Mouse (Mus musculus) adrenal gland, postnatal 14 days (tissue): ENCODE measurements around the gene Gm49384. TPM values are rescaled to one million over a fixed set of nuclear protein-coding genes. Genes with fewer than 3 reads are reported as not detected.
"Not testable (repeated sequence)": the region's sequence is repeated elsewhere in the genome, so short reads cannot be mapped to it uniquely, and the experiment has no call there.

Experiments
- DNase-seq: peaks from one replicate; pipeline ENCODE4 v3.0.0; 2021; ENCODE audit warnings: mixed read lengths
- microRNA-seq, 2 experiments: library from miRNA; unstranded; fragments of <30 nt; microRNA quantifications; one replicate each; pipeline ENCODE4 v1.2.0; 2021
- total RNA-seq: library from RNA; stranded (reverse); gene quantifications from 2 replicates; pipeline ENCODE4 v1.2.3, GENCODE M21; 2021

Gene Gm49384
- total RNA-seq, 1 experiment from 2014 or later = 3.9 TPM

GRCm38 (mm10) chr12:69167656-69168460 lies 36.2 kb downstream of the Gm49384 start:
- no peak for DNase-seq

- DNase-seq = not testable (repeated sequence)
These were observed 37.0 kb downstream of the Gm49384 start for GRCm38 (mm10) chr12:69166861-69167581.

- no peak for DNase-seq
These were observed 39.2 kb downstream of the Gm49384 start for GRCm38 (mm10) chr12:69164904-69165303.

GRCm38 (mm10) chr12:69163586-69163985 lies 40.5 kb downstream of the Gm49384 start:
- not testable (repeated sequence) for DNase-seq

GRCm38 (mm10) chr12:69160677-69161076 lies 43.4 kb downstream of the Gm49384 start:
- DNase-seq = not testable (repeated sequence)

- no peak for DNase-seq
These were observed 44.5 kb downstream of the Gm49384 start for GRCm38 (mm10) chr12:69159578-69159940.

- peak; percentile 97 for DNase-seq
These were observed 45.1 kb downstream of the Gm49384 start, which contains the start of gene Rps29 for GRCm38 (mm10) chr12:69158765-69159577. Gene Rps29, minus strand, starts transcription at chr12:69159186.

- DNase-seq = no peak
These were observed 45.7 kb downstream of the Gm49384 start for GRCm38 (mm10) chr12:69158366-69158764.

- no peak for DNase-seq
These were observed 47.0 kb downstream of the Gm49384 start for GRCm38 (mm10) chr12:69157107-69157506.

GRCm38 (mm10) chr12:69156436-69156835 lies 47.6 kb downstream of the Gm49384 start:
- DNase-seq = no peak

GRCm38 (mm10) chr12:69155923-69156322 lies 48.1 kb downstream of the Gm49384 start:
- DNase-seq = no peak

- DNase-seq = no peak
These were observed 54.0 kb downstream of the Gm49384 start for GRCm38 (mm10) chr12:69150049-69150448.

GRCm38 (mm10) chr12:69147166-69147735 lies 56.8 kb downstream of the Gm49384 start:
- no peak for DNase-seq

- DNase-seq = no peak
These were observed 60.6 kb downstream of the Gm49384 start for GRCm38 (mm10) chr12:69143460-69143859.

GRCm38 (mm10) chr12:69139841-69140240 lies 64.2 kb downstream of the Gm49384 start:
- no peak for DNase-seq

Small RNAs within 50 kb of the gene (microRNA-seq; reads per million reads assigned to microRNA genes)
- gene Gm47287 = 0 reads per million in 2 experiments
- gene Gm47295 = 4.9 to 6.8 reads per million in 2 experiments

Other genes starting within 250 kb of the Gm49384 start
- gene Rps29, start 45.1 kb downstream of the Gm49384 start, total RNA-seq = 1,456 and 1,768 TPM in 2 replicates
- gene Lrr1, start 35.5 kb downstream of the Gm49384 start, total RNA-seq = 1.3 and 2.3 TPM in 2 replicates
- gene Rpl36al, start 20.2 kb downstream of the Gm49384 start, total RNA-seq = 575 and 595 TPM in 2 replicates
- gene Mgat2, start 20.1 kb downstream of the Gm49384 start, total RNA-seq = 43.6 and 53.0 TPM in 2 replicates
- gene Gm49383, start 7.2 kb downstream of the Gm49384 start, total RNA-seq = 6.2 and 7.2 TPM in 2 replicates
- 1.0 and 1.7 TPM in 2 replicates for gene Dnaaf2, start 5.8 kb downstream of the Gm49384 start, total RNA-seq
- 5.3 and 5.7 TPM in 2 replicates for gene Pole2, start 23.9 kb upstream of the Gm49384 start, total RNA-seq
- 7.8 and 10.0 TPM in 2 replicates for gene Klhdc1, start 36.9 kb upstream of the Gm49384 start, total RNA-seq
- gene Klhdc2, start 92.4 kb upstream of the Gm49384 start, total RNA-seq = 55.6 and 67.7 TPM in 2 replicates
- 39.1 and 45.4 TPM in 2 replicates for gene Nemf, start 152.9 kb upstream of the Gm49384 start, total RNA-seq
- gene Arf6, start 167.9 kb upstream of the Gm49384 start, total RNA-seq = 111 and 117 TPM in 2 replicates
- gene Gm9887, start 168.2 kb upstream of the Gm49384 start, total RNA-seq = 1.2 TPM in 1 of 2 replicates, not detected in the other